Mouse (Mus musculus) neural tube, embryonic 12.5 days (tissue): Measurements from ENCODE around the gene Spata33. TPM values are rescaled to one million over a fixed set of nuclear protein-coding genes. Genes with fewer than 3 reads are reported as not detected.
"Not testable (repeated sequence)": the region's sequence is repeated elsewhere in the genome, so short reads cannot be mapped to it uniquely, and the experiment has no call there.

ENCODE experiments used
- ATAC-seq: fragments of 200-750 bp; cut with Nextera tagmentation; 2 replicates; pipeline ENCODE4 v1.8.0; 2017; ENCODE audit warnings: low read depth, mild to moderate bottlenecking, moderate TSS enrichment, moderate library complexity; ENCODE audit not compliant: low FRiP score
- H3K27ac ChIP-seq: fragments of 300-500 bp; sonication (generic); 2 replicates; pipeline ENCODE4 v1.5.1; 2016
- H3K27me3 ChIP-seq: fragments of 300-500 bp; sonication (generic); replicated peaks from 2 replicates; pipeline ENCODE4 v1.6.1; 2016; ENCODE audit warnings: mild to moderate bottlenecking
- H3K36me3 ChIP-seq: fragments of 300-500 bp; sonication (generic); 2 replicates; pipeline ENCODE4 v1.6.1; 2016; ENCODE audit warnings: mild to moderate bottlenecking
- H3K4me1 ChIP-seq: fragments of 300-500 bp; sonication (generic); 2 replicates; pipeline ENCODE4 v1.6.1; 2016
- H3K4me2 ChIP-seq: fragments of 300-500 bp; sonication (generic); replicated peaks from 2 replicates; pipeline ENCODE4 v1.6.1; 2016; ENCODE audit warnings: mild to moderate bottlenecking
- H3K4me3 ChIP-seq: fragments of 300-500 bp; sonication (generic); 2 replicates; pipeline ENCODE4 v1.5.1; 2016
- H3K9ac ChIP-seq: fragments of 300-500 bp; sonication (generic); 2 replicates; pipeline ENCODE4 v1.6.1; 2016; ENCODE audit warnings: mild to moderate bottlenecking
- H3K9me3 ChIP-seq: fragments of 300-500 bp; sonication (generic); 2 replicates; pipeline ENCODE4 v1.6.1; 2016; ENCODE audit warnings: mild to moderate bottlenecking
- WGBS: fragments of 180-500 bp; shearing (Covaris S2); methylation state at CpG from one replicate; pipeline ENCODE4 v1.1.7; 2016; 5-methylcytosine and 5-hydroxymethylcytosine counted together
- polyA plus RNA-seq: library from polyadenylated mRNA; unstranded; fragments of >200 nt; fragmentation: Nextera tagmentation; extraction: Ambion mirVana; gene quantifications from 2 replicates; pipeline ENCODE4 v1.2.1, GENCODE M21; 2016

Spata33 gene
- polyA plus RNA-seq, 1 experiment from 2014 or later: 8.5 TPM

DNA sequence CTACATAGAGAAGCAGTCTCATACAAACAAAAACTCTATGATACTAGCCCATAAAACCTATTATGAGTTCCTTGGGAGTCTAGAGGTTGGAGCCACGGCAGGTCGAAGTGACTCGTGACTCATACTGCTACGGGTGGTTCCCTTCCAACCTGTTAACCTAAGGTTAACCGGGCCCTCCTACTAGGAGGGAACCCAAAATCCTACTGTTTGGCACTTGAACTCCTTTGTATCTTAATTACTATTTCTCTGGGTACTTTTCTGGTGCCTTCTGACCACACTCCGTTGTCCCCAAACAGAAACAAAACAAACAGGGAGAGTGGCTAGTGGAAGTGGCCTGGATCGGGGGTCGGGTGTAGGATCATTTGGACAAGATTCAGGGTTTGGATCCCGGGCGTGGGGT lies 756 bp upstream of the Spata33 start:
- peak overlapping the region; percentile 97 for H3K9ac ChIP-seq
- ATAC-seq: no peak
- no peaks in the 10 kb centered on the region for H3K9me3 ChIP-seq
- peaks cover 19% of the 10 kb centered on the region for H3K4me1 ChIP-seq
- no peaks in the 10 kb centered on the region for H3K27me3 ChIP-seq
- peak overlapping the region; percentile 95 for H3K4me3 ChIP-seq
- H3K4me2 ChIP-seq: peak overlapping the region; percentile 98
- peaks cover 38% of the 10 kb centered on the region for H3K36me3 ChIP-seq
- WGBS: 61% methylated on average over 10 of the region's 10 CpGs
- H3K27ac ChIP-seq: no peak overlapping the region

GRCm38 (mm10) chr8:123213118-123213772 lies 613 bp downstream of the Spata33 start:
- Histone ChIP-seq H3K9me3 (no peaks in the 10 kb centered on the region), H3K9ac (peak overlapping the region; percentile 97), H3K27ac (0 out of 2 replicates have a peak overlapping the region, but pooled peaks have one; percentile 6), H3K36me3 (peaks cover 25% of the 10 kb centered on the region), H3K4me3 (peak overlapping the region; percentile 95), H3K4me2 (peak overlapping the region; percentile 98), H3K27me3 (no peaks in the 10 kb centered on the region), H3K4me1 (peaks cover 19% of the 10 kb centered on the region)
- ATAC-seq: peak; percentile 39; the same call in 1 of the 2 replicates
- WGBS: 18% methylated on average over 22 of the region's 22 CpGs

- Histone ChIP-seq H3K4me1 (peaks cover 19% of the 10 kb centered on the region), H3K27me3 (no peaks in the 10 kb centered on the region), H3K9me3 (no peaks in the 10 kb centered on the region), H3K36me3 (peaks cover 5% of the 10 kb centered on the region; the same call in 1 of the 2 replicates), H3K4me2 (no peak overlapping the region), H3K9ac (no peak overlapping the region), H3K27ac (no peak overlapping the region), H3K4me3 (no peak overlapping the region)
- WGBS: 73% methylated on average over 3 of the region's 3 CpGs
- no peak for ATAC-seq
Measured at GRCm38 (mm10) chr8:123215430-123215829, 2.8 kb downstream of the Spata33 start.

DNA sequence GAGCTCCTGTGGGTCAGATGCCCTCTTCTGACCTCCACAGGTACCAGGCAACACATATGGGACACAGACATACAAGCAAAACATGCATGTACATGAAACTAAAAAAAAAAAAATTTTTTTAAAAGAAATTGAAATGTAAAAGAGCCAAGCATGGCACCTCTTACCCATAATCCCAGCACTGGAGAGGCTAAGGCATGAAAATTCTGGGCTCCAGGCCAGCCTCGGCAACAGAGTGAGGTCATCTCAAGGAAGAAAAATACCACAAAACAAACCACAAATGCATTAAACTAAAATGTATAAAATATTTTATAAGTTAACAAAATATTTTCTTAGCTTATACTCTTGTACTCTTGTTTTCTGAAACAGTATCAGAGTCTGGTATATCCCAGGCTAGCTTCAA lies 8.3 kb downstream of the Spata33 start:
- H3K4me1 ChIP-seq: peaks cover 14% of the 10 kb centered on the region
- no peaks in the 10 kb centered on the region for H3K36me3 ChIP-seq
- no peaks in the 10 kb centered on the region for H3K27me3 ChIP-seq
- no peak overlapping the region for H3K27ac ChIP-seq
- no peak for ATAC-seq
- H3K4me2 ChIP-seq: no peak overlapping the region
- H3K9me3 ChIP-seq: no peaks in the 10 kb centered on the region
- H3K4me3 ChIP-seq: no peak overlapping the region
- 88% methylated on average over 1 of the region's 1 CpGs for WGBS
- no peak overlapping the region for H3K9ac ChIP-seq

DNA sequence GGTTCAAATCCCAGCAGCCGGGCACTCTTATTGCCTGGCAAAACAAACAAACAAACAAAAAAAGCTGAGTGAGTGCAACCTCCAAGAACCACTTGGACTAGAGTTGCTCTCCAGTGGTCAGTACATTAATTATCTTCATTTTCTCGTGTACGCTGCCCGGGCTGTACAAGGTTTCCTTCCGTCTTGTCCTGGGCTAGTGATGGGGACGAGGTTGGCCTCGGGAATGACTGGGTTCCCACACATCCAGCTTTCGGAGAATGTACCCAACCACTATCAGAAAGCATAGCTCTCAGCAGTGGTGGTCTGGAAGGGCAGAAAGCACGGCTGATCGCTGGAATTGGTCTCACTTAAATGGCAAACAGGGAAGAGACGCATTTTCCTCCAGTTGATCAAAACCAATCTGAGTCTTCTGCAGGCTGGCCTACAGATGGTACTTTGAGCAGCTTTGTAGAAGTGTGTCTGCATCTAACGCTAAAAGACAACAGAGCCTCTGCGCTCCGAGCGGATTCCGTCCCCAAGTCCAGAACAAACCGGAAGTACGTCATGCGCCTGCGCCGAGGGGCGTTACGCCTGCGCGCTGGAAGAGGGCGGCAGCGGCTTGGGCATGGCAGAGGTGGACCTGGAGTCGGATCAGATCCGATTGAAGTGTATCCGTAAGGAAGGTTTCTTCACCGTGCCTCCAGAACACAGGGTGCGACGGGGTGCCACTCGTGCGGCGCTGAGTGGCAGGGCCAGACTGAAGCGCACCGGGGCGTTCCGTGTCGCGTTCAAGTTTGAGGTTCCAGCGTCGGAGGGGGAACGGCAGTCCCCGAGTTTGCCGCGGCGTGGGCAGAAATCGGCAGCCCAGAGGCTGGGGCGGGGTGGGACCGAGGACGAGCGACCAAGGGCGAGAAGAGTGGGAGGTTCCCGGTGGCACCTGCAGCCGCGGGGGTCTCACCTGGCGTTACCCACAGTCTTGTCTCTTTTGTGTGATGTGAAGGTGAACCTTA lies 11.9 kb downstream of the Spata33 start, which contains the start of gene Cdk10:
Gene Cdk10 (plus strand): TSS at position 565 of the 989 bp plus-strand sequence.
- H3K9ac ChIP-seq: peak within 1 kb of the TSS; percentile 78
- H3K27me3 ChIP-seq: no peaks in the 10 kb centered on the region
- peak; percentile 84 for ATAC-seq
- peak within 1 kb of the TSS; percentile 59 for H3K4me3 ChIP-seq
- peak within 1 kb of the TSS; percentile 59; the same call in 1 of the 2 replicates for H3K27ac ChIP-seq
- H3K4me2 ChIP-seq: peak within 1 kb of the TSS; percentile 96
- peaks cover 14% of the 10 kb centered on the region for H3K4me1 ChIP-seq
- WGBS: 3% methylated on average over 59 of the region's 59 CpGs
- H3K9me3 ChIP-seq: no peaks in the 10 kb centered on the region
- peaks cover 29% of the 10 kb centered on the region for H3K36me3 ChIP-seq

- WGBS: 95% methylated on average over 1 of the region's 1 CpGs
- Histone ChIP-seq H3K9me3 (no peaks in the 10 kb centered on the region), H3K36me3 (peaks cover 35% of the 10 kb centered on the region), H3K4me1 (peaks cover 18% of the 10 kb centered on the region), H3K4me3 (no peak overlapping the region), H3K9ac (no peak overlapping the region), H3K4me2 (no peak overlapping the region), H3K27me3 (peaks cover 13% of the 10 kb centered on the region), H3K27ac (no peak overlapping the region)
- ATAC-seq: no peak
Measured at GRCm38 (mm10) chr8:123228416-123228815, 15.8 kb downstream of the Spata33 start.

DNA sequence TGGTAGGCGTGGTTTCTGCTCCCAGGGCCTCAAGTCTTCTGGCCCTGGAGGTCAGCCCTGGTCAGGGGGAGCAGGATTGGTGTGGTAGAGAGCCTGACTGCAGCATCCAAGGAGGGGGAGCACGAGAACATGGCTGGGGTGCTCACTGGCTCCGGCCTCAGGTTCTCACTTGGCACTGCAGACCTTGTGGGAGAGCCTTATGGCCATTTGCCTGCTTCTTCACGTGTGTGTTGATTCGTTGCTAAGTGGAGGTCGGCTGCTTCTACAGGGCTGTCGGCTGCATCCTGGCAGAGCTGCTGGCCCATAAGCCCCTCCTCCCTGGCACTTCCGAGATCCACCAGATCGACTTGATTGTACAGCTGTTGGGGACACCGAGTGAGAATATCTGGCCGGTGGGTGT lies 17.7 kb downstream of the Spata33 start:
- ATAC-seq, H3K9me3 ChIP-seq: not testable (repeated sequence)
- WGBS: 86% methylated on average over 11 of the region's 11 CpGs

DNA sequence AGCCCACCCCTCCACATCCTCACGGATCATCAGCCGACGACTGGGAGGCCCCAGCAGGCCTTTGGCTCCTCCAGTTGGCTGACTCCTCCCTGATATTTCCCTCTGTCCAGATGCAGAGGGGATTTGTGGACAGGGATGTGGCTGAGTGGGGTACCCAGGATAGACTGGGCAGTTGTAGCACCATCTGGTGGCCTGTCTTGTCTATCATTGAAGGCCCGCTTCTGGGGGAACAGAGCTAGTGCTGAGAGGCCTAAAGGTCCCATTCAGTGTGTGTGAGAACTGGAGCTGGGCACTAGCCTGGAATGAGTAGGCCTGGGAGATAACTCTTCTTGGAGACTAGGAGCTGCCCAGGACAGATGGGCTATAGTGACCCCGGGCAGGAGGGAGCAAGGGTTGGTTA lies 19.1 kb downstream of the Spata33 start:
- no peaks in the 10 kb centered on the region for H3K9me3 ChIP-seq
- no peak for ATAC-seq
- 52% methylated on average over 5 of the region's 5 CpGs for WGBS

More for the DNA sequence above, 17.7 kb downstream of the Spata33 start:
- H3K9ac ChIP-seq, H3K4me2 ChIP-seq, H3K4me3 ChIP-seq, H3K27ac ChIP-seq: not testable (repeated sequence)
- H3K4me1 ChIP-seq: peaks cover 20% of the 10 kb centered on the region
- peaks cover 26% of the 10 kb centered on the region for H3K27me3 ChIP-seq
- H3K36me3 ChIP-seq: peaks cover 35% of the 10 kb centered on the region

DNA sequence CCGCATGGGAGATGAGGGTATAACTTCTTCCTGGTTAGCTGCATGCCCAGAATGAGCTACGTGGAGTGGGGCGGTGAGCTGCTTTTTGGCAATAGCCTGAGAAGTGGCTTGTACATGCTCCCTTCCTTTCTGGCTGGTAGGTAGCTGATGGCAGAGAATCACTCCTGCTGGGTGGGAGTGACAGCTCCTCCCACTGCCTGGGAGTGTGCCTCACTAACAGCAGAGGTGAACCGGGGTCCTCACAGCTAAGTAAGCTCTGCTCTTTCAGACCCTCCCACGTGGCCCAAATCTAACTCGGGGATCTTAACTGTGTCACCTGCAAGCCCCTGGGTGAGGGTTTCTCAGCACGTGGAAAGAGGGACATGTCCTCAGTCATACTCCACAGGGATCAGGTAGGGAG lies 19.9 kb downstream of the Spata33 start:
- H3K27ac ChIP-seq: no peak overlapping the region
- no peak overlapping the region for H3K4me3 ChIP-seq
- H3K4me1 ChIP-seq: peaks cover 27% of the 10 kb centered on the region
- ATAC-seq: no peak
- H3K9me3 ChIP-seq: no peaks in the 10 kb centered on the region
- H3K27me3 ChIP-seq: peaks cover 38% of the 10 kb centered on the region
- 20% methylated on average over 7 of the region's 7 CpGs for WGBS
- peaks cover 23% of the 10 kb centered on the region for H3K36me3 ChIP-seq
- H3K9ac ChIP-seq: no peak overlapping the region
- no peak overlapping the region for H3K4me2 ChIP-seq

More for the DNA sequence above, 19.1 kb downstream of the Spata33 start:
- no peak overlapping the region for H3K4me3 ChIP-seq
- H3K4me2 ChIP-seq: no peak overlapping the region
- H3K9ac ChIP-seq: no peak overlapping the region
- H3K27me3 ChIP-seq: peaks cover 31% of the 10 kb centered on the region
- H3K4me1 ChIP-seq: peaks cover 27% of the 10 kb centered on the region
- no peak overlapping the region for H3K27ac ChIP-seq
- peaks cover 31% of the 10 kb centered on the region for H3K36me3 ChIP-seq

DNA sequence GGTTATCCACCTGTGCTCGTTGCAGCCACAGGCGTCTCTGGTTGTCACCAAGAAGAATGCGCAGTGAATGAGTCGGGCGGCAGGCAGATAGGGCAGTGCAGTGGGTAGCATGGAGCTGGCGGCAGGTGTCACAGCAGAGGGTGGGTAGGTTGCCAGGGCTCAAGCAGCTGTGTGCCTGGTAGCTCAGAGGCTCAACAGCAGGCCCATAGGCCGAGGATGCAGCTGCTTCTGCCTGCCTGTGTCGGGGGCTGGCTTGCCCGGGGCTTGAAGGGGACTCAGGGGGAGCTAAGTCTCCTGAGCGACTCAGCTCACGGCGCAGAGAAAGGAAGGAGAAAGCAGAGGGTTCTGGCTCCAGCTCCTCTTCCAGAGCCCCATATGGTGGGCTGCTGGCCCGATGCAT lies 20.7 kb downstream of the Spata33 start:
- H3K4me1 ChIP-seq: peaks cover 27% of the 10 kb centered on the region
- no peak for ATAC-seq
- peaks cover 38% of the 10 kb centered on the region for H3K27me3 ChIP-seq
- no peak overlapping the region; the same call in 1 of the 2 replicates for H3K4me2 ChIP-seq
- no peak overlapping the region for H3K27ac ChIP-seq
- peaks cover 17% of the 10 kb centered on the region for H3K36me3 ChIP-seq
- WGBS: 59% methylated on average over 13 of the region's 13 CpGs
- no peak overlapping the region for H3K9ac ChIP-seq
- H3K4me3 ChIP-seq: no peak overlapping the region
- H3K9me3 ChIP-seq: no peaks in the 10 kb centered on the region

GRCm38 (mm10) chr8:123233760-123234159 lies 21.1 kb downstream of the Spata33 start:
- Histone ChIP-seq H3K4me2 (no peak overlapping the region), H3K9ac (no peak overlapping the region), H3K36me3 (peaks cover 12% of the 10 kb centered on the region), H3K27ac (no peak overlapping the region), H3K4me1 (peaks cover 27% of the 10 kb centered on the region), H3K27me3 (peaks cover 38% of the 10 kb centered on the region), H3K9me3 (no peaks in the 10 kb centered on the region), H3K4me3 (no peak overlapping the region)
- 76% methylated on average over 11 of the region's 11 CpGs for WGBS
- ATAC-seq: no peak

- 33% methylated on average over 13 of the region's 13 CpGs for WGBS
- no peak for ATAC-seq
- peaks cover 27% of the 10 kb centered on the region for H3K4me1 ChIP-seq
- peaks cover 38% of the 10 kb centered on the region for H3K27me3 ChIP-seq
- H3K9me3 ChIP-seq: no peaks in the 10 kb centered on the region
- peak overlapping the region; percentile 64; the same call in 1 of the 2 replicates for H3K9ac ChIP-seq
- peak overlapping the region; percentile 78 for H3K4me2 ChIP-seq
- no peak overlapping the region for H3K27ac ChIP-seq
- H3K36me3 ChIP-seq: peaks cover 4% of the 10 kb centered on the region; the same call in 1 of the 2 replicates
- peak overlapping the region; percentile 44 for H3K4me3 ChIP-seq
Measured at GRCm38 (mm10) chr8:123234918-123235519, 22.4 kb downstream of the Spata33 start.
